ENCODE assay signal across 8 mouse cellular contexts in the genomic region with DNA sequence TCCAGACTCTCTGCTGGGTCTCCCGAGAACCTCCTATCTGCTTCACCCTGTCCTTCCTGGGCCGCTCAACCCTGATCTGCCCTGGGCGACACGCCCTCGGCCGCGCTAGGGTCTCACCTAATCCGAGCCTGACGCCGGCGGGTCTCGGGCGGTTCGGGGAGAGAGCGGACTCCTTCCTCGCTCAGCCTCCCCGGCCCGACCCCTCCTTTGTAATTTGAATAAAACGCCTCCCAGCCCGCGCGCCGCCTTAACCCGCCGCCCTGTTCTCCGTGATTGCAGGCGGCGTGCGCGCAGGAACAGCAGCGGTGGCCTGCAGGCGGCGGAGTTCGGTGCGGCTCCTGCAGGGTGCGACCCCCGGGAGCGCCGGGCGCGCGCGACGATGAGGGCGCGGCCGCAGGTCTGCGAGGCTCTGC. TPM values are rescaled to one million over a fixed set of nuclear protein-coding genes. Genes with fewer than 3 reads are reported as not detected.
DNase-seq lines count a peak whose midpoint lies in the region; ATAC-seq and TF ChIP-seq lines count a peak whose summit lies in the region.

No protein-coding gene starts in this region.

- no peak for TF ChIP-seq POLR2A in kidney, adult 2 months (IDR thresholded peaks at IDR 0.05; ENCODE audit: low read depth, low read length)
- no peak for TF ChIP-seq POLR2A in lung, adult 2 months (IDR thresholded peaks at IDR 0.05; ENCODE audit: borderline replicate concordance, extremely low read depth, low read depth, low read length)

- ATAC-seq in forebrain, embryonic 14.5 days: peak; percentile 45
- ATAC-seq in inflammation-experienced regulatory T-cells, adult 6 months: peak; percentile 27

- no peaks in the 10 kb centered on the region; the same call in 1 of the 2 replicates for H3K4me1 ChIP-seq in kidney, adult 2 months (ENCODE audit: control insufficient read depth, insufficient read depth, low read length)
- peaks cover 8% of the 10 kb centered on the region for H3K4me1 ChIP-seq in forebrain, embryonic 14.5 days (ENCODE audit: control insufficient read depth, insufficient read depth, low read length)
- H3K4me1 ChIP-seq in lung, adult 2 months (ENCODE audit: control insufficient read depth, insufficient read depth, low read length): peaks cover 20% of the 10 kb centered on the region

- H3K27me3 ChIP-seq in kidney, adult 2 months (replicated peaks; ENCODE audit: control insufficient read depth, insufficient read depth, low read length): 0 out of 2 replicates have a peak, but pooled peaks cover 2% of the 10 kb centered on the region
- H3K27me3 ChIP-seq in forebrain, embryonic 14.5 days (replicated peaks; ENCODE audit: control insufficient read depth, insufficient read depth, low read length): peaks cover 76% of the 10 kb centered on the region

- WGBS in kidney, adult 2 months: 1% methylated on average over 48 of the region's 48 CpGs
- WGBS in forebrain, embryonic 14.5 days: 1% methylated on average over 48 of the region's 48 CpGs
- WGBS in lung, adult 2 months: 1% methylated on average over 48 of the region's 48 CpGs

- peak; percentile 45 for DNase-seq in kidney, adult 2 months
- DNase-seq in kidney, adult 11 months: no peak
- DNase-seq in ZHBTc4 (ENCODE audit: low read depth, low spot score) (peak; percentile 89), adipocyte (ENCODE audit: low spot score) (no peak)
- DNase-seq in forebrain, embryonic 14.5 days (ENCODE audit: low spot score): peak; percentile 69
- peak; percentile 46 for DNase-seq in lung, adult 2 months
- DNase-seq in ovary, postnatal 36 days (ENCODE audit: low spot score): peak; percentile 73

- no peaks in the 10 kb centered on the region for H3K9me3 ChIP-seq in forebrain, embryonic 14.5 days (replicated peaks; ENCODE audit: control insufficient read depth, low read length)

- no peak; the same call in 1 of the 2 replicates for TF ChIP-seq CTCF in kidney, adult 2 months (conservative IDR thresholded peaks at IDR 0.05; ENCODE audit: insufficient read depth, insufficient read length, low read depth, low read length)
- no peak for TF ChIP-seq CTCF in lung, adult 2 months (IDR thresholded peaks at IDR 0.05; ENCODE audit: insufficient read depth, low read length)

- H3K36me3 ChIP-seq in kidney, adult 2 months (ENCODE audit: control insufficient read depth, insufficient read depth, low read length): no peaks in the 10 kb centered on the region
- H3K36me3 ChIP-seq in forebrain, embryonic 14.5 days (ENCODE audit: control insufficient read depth, insufficient read depth, low read length): no peaks in the 10 kb centered on the region

- peak overlapping the region; percentile 39 for H3K4me3 ChIP-seq in kidney, adult 2 months (ENCODE audit: insufficient read depth, low read depth, low read length)
- H3K4me3 ChIP-seq in forebrain, embryonic 14.5 days (ENCODE audit: low read depth, low read length): peak overlapping the region; percentile 44
- H3K4me3 ChIP-seq in lung, adult 2 months (replicated peaks; ENCODE audit: extremely low read depth, low read depth, low read length): peak overlapping the region; percentile 41

- H3K27ac ChIP-seq in kidney, adult 2 months (ENCODE audit: insufficient read depth, low read depth, low read length): no peak overlapping the region
- H3K27ac ChIP-seq in forebrain, embryonic 14.5 days (ENCODE audit: low read depth, low read length): no peak overlapping the region

- peak overlapping the region; percentile 58 for H3K9ac ChIP-seq in forebrain, embryonic 14.5 days (ENCODE audit: low read length)

- peak overlapping the region; percentile 92 for H3K4me2 ChIP-seq in forebrain, embryonic 14.5 days (ENCODE audit: low read length)

RNA-seq across cellular contexts. Expression of gene Wnt11, which starts 3.8 kb away (rescaled TPM):
- polyA plus RNA-seq in kidney, adult 2 months (2012; rRNA removed): 8.1 and 10.1 TPM in 2 replicates
- polyA plus RNA-seq in forebrain, embryonic 14.5 days (2014; fragmentation: Nextera tagmentation; extraction: Ambion mirVana): 0.26 and 0.50 TPM in 2 replicates
- polyA plus RNA-seq in inflammation-experienced regulatory T-cells, adult 6 months (2017; shearing (Covaris generic)): not detected
- 35.1 and 47.3 TPM in 2 replicates for polyA plus RNA-seq in lung, adult 2 months (2012; rRNA removed)

Comparison
In these comparisons a context has a peak if more than half of its experiments do, and no peak if none do; other contexts are left out.
1. DNase-seq: peak in kidney, adult 2 months (single experiment), ZHBTc4 (single experiment), forebrain, embryonic 14.5 days (single experiment), lung, adult 2 months (single experiment) and ovary, postnatal 36 days (single experiment); none in kidney, adult 11 months (single experiment) and adipocyte (single experiment).
2. Peak in every context shown above with its lines, with median percentiles within 50 percentile points of each other: H3K4me3 ChIP-seq.